14 mouse cellular contexts compared by ENCODE assay signal in genomic region chr8:35904711-35905450, GRCm38 (mm10).
DNase-seq lines count a peak whose midpoint lies in the region; ATAC-seq lines count a peak whose summit lies in the region.
"Had no signal": no experiment of that assay in that cellular context is flagged by ENCODE, and none has a peak within 500 bp of the region (broad histone marks: within the 10 kb centered on the region; RNA-seq: fewer than 3 reads in every experiment).

No protein-coding gene starts in this region.

- peak overlapping the region; percentile 46; the same call in 1 of the 2 replicates for H3K27ac ChIP-seq in hindbrain, embryonic 12.5 days
- no peak overlapping the region for H3K27ac ChIP-seq in hindbrain, embryonic 10.5 days
- no peak overlapping the region for H3K27ac ChIP-seq in neural tube, embryonic 11.5 days (ENCODE audit: low read depth, low read length)
- peak overlapping the region; percentile 24 for H3K27ac ChIP-seq in neural tube, embryonic 14.5 days (ENCODE audit: low read depth, low read length)
- H3K27ac ChIP-seq: forebrain, embryonic 15.5 days; limb, embryonic 12.5 days; stomach, embryonic 15.5 days had no signal

- H3K9ac ChIP-seq in hindbrain, embryonic 12.5 days: no peak overlapping the region
- H3K9ac ChIP-seq in neural tube, embryonic 11.5 days (ENCODE audit: low read length): no peak overlapping the region
- no peak overlapping the region for H3K9ac ChIP-seq in neural tube, embryonic 14.5 days (replicated peaks; ENCODE audit: low read depth, low read length)
- H3K9ac ChIP-seq: forebrain, embryonic 15.5 days; limb, embryonic 12.5 days; stomach, embryonic 15.5 days had no signal

- H3K27me3 ChIP-seq in hindbrain, embryonic 12.5 days: no peaks in the 10 kb centered on the region
- H3K27me3 ChIP-seq in hindbrain, embryonic 10.5 days (ENCODE audit: insufficient read depth, poor library complexity, severe bottlenecking): no peaks in the 10 kb centered on the region
- no peaks in the 10 kb centered on the region for H3K27me3 ChIP-seq in neural tube, embryonic 11.5 days (ENCODE audit: control insufficient read depth, insufficient read depth, low read length)
- no peaks in the 10 kb centered on the region for H3K27me3 ChIP-seq in neural tube, embryonic 14.5 days (ENCODE audit: control insufficient read depth, insufficient read depth, low read length)
- H3K27me3 ChIP-seq: forebrain, embryonic 15.5 days; limb, embryonic 12.5 days; stomach, embryonic 15.5 days had no signal

- H3K36me3 ChIP-seq in hindbrain, embryonic 12.5 days: no peaks in the 10 kb centered on the region
- no peaks in the 10 kb centered on the region for H3K36me3 ChIP-seq in hindbrain, embryonic 10.5 days
- H3K36me3 ChIP-seq in neural tube, embryonic 11.5 days (ENCODE audit: control insufficient read depth, insufficient read depth, low read length): no peaks in the 10 kb centered on the region
- H3K36me3 ChIP-seq in neural tube, embryonic 14.5 days (ENCODE audit: control insufficient read depth, insufficient read depth, low read length): no peaks in the 10 kb centered on the region
- H3K36me3 ChIP-seq: forebrain, embryonic 15.5 days; limb, embryonic 12.5 days; stomach, embryonic 15.5 days had no signal

- no peaks in the 10 kb centered on the region for H3K9me3 ChIP-seq in hindbrain, embryonic 12.5 days (replicated peaks)
- no peaks in the 10 kb centered on the region for H3K9me3 ChIP-seq in hindbrain, embryonic 10.5 days
- H3K9me3 ChIP-seq in neural tube, embryonic 11.5 days (ENCODE audit: control insufficient read depth, low read length): no peaks in the 10 kb centered on the region
- H3K9me3 ChIP-seq in neural tube, embryonic 14.5 days (ENCODE audit: control insufficient read depth, low read length): no peaks in the 10 kb centered on the region
- H3K9me3 ChIP-seq: forebrain, embryonic 15.5 days; limb, embryonic 12.5 days; stomach, embryonic 15.5 days had no signal

- H3K4me3 ChIP-seq in hindbrain, embryonic 12.5 days: no peak overlapping the region
- no peak overlapping the region for H3K4me3 ChIP-seq in hindbrain, embryonic 10.5 days
- H3K4me3 ChIP-seq in neural tube, embryonic 11.5 days (ENCODE audit: low read depth, low read length): no peak overlapping the region
- H3K4me3 ChIP-seq in neural tube, embryonic 14.5 days (ENCODE audit: low read depth, low read length): no peak overlapping the region
- H3K4me3 ChIP-seq: forebrain, embryonic 15.5 days; limb, embryonic 12.5 days; stomach, embryonic 15.5 days had no signal

- WGBS in hindbrain, embryonic 12.5 days: 63% methylated on average over 7 of the region's 7 CpGs
- 76% methylated on average over 7 of the region's 7 CpGs for WGBS in hindbrain, embryonic 10.5 days
- 65% methylated on average over 7 of the region's 7 CpGs for WGBS in neural tube, embryonic 11.5 days
- 24% methylated on average over 7 of the region's 7 CpGs for WGBS in neural tube, embryonic 14.5 days

- H3K4me1 ChIP-seq in hindbrain, embryonic 12.5 days: peaks cover 3% of the 10 kb centered on the region; the same call in 1 of the 2 replicates
- H3K4me1 ChIP-seq in hindbrain, embryonic 10.5 days (replicated peaks): no peaks in the 10 kb centered on the region
- H3K4me1 ChIP-seq in neural tube, embryonic 11.5 days (ENCODE audit: control insufficient read depth, insufficient read depth, low read length): no peaks in the 10 kb centered on the region
- peaks cover 2% of the 10 kb centered on the region; the same call in 1 of the 2 replicates for H3K4me1 ChIP-seq in neural tube, embryonic 14.5 days (ENCODE audit: control insufficient read depth, insufficient read depth, low read length)
- H3K4me1 ChIP-seq: limb, embryonic 12.5 days; stomach, embryonic 15.5 days had no signal

- no peak overlapping the region for H3K4me2 ChIP-seq in hindbrain, embryonic 12.5 days (replicated peaks)
- H3K4me2 ChIP-seq in neural tube, embryonic 11.5 days (ENCODE audit: low read depth): no peak overlapping the region
- H3K4me2 ChIP-seq in neural tube, embryonic 14.5 days (ENCODE audit: low read depth, low read length): no peak overlapping the region
- H3K4me2 ChIP-seq: forebrain, embryonic 15.5 days; limb, embryonic 12.5 days; stomach, embryonic 15.5 days had no signal

- no peak for ATAC-seq in hindbrain, embryonic 12.5 days (ENCODE audit: low FRiP score)
- ATAC-seq in neural tube, embryonic 11.5 days (ENCODE audit: insufficient read depth, low FRiP score, low TSS enrichment): no peak
- ATAC-seq in neural tube, embryonic 14.5 days (ENCODE audit: low read depth): peak; percentile 74
- ATAC-seq: forebrain, embryonic 15.5 days had no signal

- no peak for DNase-seq in hindbrain, embryonic 10.5 days (ENCODE audit: low spot score)
- DNase-seq in neural tube, embryonic 11.5 days (ENCODE audit: low spot score): peak; percentile 29
- no peak for DNase-seq in neural tube, embryonic 10.5 days (ENCODE audit: extremely low spot score, low spot score)
- peak; percentile 72 to 78 for DNase-seq in cerebellum, postnatal 14 days
- DNase-seq in adrenal gland, adult 2 months: no peak
- DNase-seq in left cerebral cortex, adult 11 months (ENCODE audit: low spot score): no peak
- DNase-seq: adrenal gland, postnatal 25 days; lung, postnatal 4 days; thymus, postnatal 4 days had no signal

Comparison
In these comparisons a context has a peak if more than half of its experiments do, and no peak if none do; other contexts are left out.
1. H3K27ac ChIP-seq: peak in hindbrain, embryonic 12.5 days (single experiment) and neural tube, embryonic 14.5 days (single experiment); none in hindbrain, embryonic 10.5 days (single experiment) and neural tube, embryonic 11.5 days (single experiment).
2. DNase-seq: peak in neural tube, embryonic 11.5 days (single experiment) and cerebellum, postnatal 14 days (2 of 2); none in hindbrain, embryonic 10.5 days (single experiment), neural tube, embryonic 10.5 days (single experiment), adrenal gland, adult 2 months (single experiment) and left cerebral cortex, adult 11 months (single experiment).